Mouse (Mus musculus) C2C12 (cell line): ENCODE results near the gene Iqgap3.

ENCODE experiments used
- CTCF ChIP-seq: IDR thresholded peaks from one replicate; pipeline ENCODE4 v1.5.1; 2011; ENCODE audit not compliant: control insufficient read depth, insufficient read depth, insufficient read length
- MAX ChIP-seq: IDR thresholded peaks from one replicate; pipeline ENCODE4 v1.6.1; 2011; ENCODE audit warnings: mild to moderate bottlenecking, control low read depth
- MYOD1 ChIP-seq: IDR thresholded peaks from one replicate; pipeline ENCODE4 v1.6.1; 2011; ENCODE audit warnings: low read depth; ENCODE audit not compliant: control insufficient read depth, insufficient read length

DNA sequence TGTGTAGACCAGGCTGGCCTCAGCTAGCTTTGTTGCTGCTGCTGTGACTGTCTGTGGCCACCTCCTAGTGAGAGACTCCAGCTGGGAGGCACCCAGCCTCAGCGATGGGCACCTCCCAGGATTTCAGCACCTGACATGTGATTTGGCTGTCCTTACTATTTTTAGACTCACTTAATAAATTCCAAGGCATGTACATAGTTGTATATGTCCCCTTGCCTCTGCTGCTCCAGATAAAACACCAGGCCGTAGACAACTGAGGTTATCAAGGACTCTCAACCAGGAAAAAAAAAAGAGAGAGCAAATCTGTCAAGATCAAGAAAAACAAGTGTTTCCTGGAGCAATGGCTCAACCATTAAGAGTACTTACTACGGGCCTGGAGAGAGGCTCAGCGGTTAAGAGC is 43.4 kb downstream of the Iqgap3 start:
- TF ChIP-seq CTCF (no peak), MAX (no peak), MYOD1 (no peak)
